Mouse (Mus musculus) thymus, adult 18-20 months (tissue): ENCODE results near the gene Olfr543.
"Not testable (repeated sequence)": the region's sequence is repeated elsewhere in the genome, so short reads cannot be mapped to it uniquely, and the experiment has no call there.

ENCODE experiments used
- DNase-seq, 2 experiments: peaks; one replicate each; pipeline ENCODE4 v3.0.0; 2022; ENCODE audit warnings: mixed read lengths in 2 of 2

Gene Olfr543

DNA sequence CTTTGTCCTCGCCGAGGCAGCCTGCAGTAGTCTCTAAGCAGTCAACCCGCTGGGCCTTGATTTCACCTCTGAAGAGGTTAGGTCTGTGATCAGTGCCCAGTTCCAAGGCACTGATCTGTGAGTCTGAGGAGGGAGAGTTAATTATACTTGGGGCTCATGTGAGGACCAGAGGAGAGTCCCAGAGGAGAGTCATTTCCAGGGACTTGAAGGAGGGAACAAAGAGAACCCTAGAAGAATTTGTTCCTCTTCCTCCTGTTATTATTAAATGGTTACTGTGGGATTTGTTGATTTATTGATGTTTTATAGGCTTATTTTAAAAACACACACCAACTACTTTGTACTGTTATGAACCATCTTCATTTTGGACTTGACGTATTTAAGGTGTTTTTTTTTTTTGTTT is at the start of gene Olfr543:
Olfr543 (minus strand) TSS at position 101 of the 400 bp plus-strand sequence.
- no peak for DNase-seq

- DNase-seq: no peak
Measured at GRCm38 (mm10) chr7:102529052-102529451, 47.6 kb upstream of the Olfr543 start.

GRCm38 (mm10) chr7:102517051-102517335 is 35.5 kb upstream of the Olfr543 start:
- DNase-seq: no peak

GRCm38 (mm10) chr7:102516261-102517050 is 35.0 kb upstream of the Olfr543 start:
- no peak for DNase-seq

- DNase-seq: no peak
Measured at GRCm38 (mm10) chr7:102514144-102514543, 32.7 kb upstream of the Olfr543 start.

DNA sequence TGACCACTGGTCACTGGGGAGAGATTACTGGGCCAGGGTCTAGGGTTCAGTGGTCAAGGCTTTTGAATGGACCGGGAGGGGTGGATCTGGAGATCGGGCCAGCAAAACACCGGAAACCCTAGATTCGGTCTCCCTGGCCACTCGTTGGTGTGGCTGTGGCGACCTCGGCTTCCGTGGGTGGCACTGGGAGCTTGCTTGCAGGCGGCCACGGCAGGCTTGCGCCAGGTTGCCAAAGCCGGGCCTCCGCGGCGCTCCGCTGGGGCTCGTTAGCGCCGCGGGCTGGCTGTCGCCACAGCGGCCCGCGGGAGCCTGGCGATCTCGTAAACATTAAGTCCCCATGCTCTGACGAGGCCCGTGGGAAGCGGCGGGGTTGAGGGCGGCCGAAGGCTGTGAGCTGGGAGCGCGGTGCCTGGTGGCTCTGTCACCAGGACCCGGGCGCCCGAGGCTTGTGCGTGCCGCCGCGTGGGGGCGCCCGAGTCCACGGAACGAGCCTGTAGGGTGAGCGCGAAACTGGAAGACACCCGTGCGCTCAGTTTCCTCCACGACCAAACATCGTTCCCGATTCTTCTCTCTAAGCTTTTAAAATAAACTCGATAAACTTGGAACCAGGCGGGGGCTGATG is 31.4 kb upstream of the Olfr543 start:
- DNase-seq: peak; percentile 51 to 53

GRCm38 (mm10) chr7:102511927-102512326 is 30.4 kb upstream of the Olfr543 start:
- no peak for DNase-seq

- no peak for DNase-seq
Measured at GRCm38 (mm10) chr7:102509726-102510125, 28.2 kb upstream of the Olfr543 start.

DNA sequence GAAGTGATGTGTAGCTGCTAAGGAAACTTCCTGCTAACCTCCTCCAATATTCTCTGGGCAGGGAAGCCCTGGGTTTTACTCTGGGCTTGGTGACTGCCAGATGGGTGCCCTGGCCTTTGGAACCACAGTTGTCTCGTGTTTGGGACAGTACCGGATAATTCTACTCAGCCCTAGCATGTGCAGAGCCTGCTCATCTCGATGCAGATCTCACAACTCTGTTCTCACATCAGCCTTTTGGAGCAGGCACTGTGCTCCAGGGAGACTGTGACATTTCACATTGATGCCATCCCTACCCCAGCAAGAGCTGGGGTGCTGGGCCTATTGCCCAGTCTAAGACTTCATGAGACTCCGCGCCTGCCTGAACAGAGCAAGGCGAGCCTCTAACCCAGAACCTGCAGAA is 27.2 kb upstream of the Olfr543 start:
- no peak for DNase-seq

DNA sequence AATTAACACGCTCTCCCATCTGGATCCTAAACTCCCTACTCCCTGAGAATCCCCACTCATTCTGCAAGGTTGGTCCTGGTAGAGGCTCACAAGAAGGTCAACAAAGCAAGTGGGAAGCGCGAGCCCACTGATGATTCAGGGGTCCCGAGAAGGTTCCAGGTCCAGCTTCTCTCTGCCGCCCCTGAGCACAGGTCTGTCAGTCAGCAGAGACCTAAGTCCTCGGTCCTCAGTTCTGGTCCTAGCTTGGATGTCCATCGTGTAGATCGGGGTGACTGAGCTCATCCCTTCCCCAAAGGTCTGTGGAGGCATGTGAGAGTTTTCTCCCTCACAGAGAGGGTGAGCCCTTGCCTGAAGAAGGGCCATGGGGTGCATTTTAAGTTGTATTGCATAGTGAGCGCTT is 26.6 kb upstream of the Olfr543 start:
- DNase-seq: no peak

DNA sequence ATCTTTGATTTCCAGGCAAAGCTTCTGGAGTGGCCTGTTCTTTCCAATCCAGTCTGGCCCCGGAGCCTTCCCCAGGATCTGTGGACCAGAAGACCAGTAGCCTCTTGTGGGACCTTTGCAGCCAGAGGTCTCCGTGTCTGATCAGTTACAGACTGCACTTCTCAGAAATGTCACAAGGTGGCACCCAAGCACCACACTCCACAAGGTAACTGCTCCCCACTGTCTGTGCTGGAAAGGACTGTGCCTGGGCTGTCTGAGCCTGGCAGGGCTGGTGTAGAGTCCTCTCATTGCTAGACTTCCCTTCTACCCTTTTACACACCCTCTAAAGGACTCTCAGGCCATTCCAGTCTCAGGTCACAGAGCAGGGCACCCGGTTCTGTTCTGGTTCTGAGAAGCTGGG is 25.4 kb upstream of the Olfr543 start:
- peak; percentile 18 to 22 for DNase-seq

DNA sequence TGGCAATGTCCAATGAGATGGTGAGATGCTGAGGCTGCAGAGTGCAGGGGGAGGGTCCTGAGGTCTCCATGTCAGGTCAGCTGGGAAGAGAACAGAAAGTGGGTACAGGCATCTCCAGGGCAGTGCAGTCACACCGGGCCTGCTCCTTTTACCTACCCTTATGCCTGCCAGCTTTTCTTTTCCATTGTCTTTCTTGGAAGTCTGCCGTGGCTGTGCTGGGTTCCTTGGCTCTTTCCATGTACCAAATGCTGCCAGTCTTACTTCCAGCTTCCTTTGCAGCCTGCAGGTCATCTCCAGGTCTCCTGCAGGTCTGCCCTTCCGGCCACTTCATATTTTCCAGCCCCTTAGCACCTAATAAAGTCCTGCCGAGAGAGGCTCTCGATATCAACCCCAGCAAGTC is 20.5 kb upstream of the Olfr543 start:
- DNase-seq: no peak

DNA sequence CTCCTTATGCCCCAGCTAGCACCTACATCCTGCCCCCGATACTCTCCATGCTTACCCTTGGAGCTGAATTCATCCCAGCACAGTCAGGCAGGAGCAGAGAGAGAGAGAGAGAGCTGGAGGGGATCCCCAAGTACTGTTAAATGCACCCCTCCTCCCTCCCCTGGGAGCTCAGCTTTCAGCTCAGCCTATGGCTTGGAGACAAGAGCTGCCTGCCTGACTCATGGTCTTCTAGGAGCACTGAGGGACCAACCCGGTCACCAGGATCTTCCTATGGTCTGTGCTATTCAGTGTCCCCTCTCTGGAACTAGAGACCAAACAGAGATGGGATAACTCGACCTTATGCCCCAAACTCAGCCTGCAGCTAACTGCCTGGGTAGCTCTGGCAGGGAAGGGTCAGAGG is 18.0 kb upstream of the Olfr543 start, which contains the start of gene Olfr545:
Olfr545 (minus strand) TSS at position 101 of the 400 bp plus-strand sequence.
- DNase-seq: no peak

DNA sequence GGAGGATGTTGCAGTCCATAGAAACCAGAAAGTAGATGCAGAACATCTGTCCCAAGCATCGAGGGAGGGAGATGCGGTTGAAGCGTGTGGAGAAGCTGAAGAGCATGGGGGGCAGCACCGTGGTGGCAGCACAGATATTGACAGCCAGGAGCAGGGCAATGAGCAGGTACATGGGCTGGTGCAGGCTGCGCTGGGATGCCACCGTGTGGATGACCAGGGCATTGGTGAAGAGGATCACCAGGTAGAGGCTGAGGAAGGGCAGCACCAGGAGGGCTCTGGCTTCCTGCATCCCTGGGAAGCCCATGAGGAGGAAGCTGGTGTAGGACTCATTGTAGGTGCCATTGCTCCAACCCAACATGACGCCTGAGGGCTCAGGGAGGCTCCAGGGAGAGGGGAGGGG is 12.9 kb upstream of the Olfr543 start:
- DNase-seq: not testable (repeated sequence)

DNA sequence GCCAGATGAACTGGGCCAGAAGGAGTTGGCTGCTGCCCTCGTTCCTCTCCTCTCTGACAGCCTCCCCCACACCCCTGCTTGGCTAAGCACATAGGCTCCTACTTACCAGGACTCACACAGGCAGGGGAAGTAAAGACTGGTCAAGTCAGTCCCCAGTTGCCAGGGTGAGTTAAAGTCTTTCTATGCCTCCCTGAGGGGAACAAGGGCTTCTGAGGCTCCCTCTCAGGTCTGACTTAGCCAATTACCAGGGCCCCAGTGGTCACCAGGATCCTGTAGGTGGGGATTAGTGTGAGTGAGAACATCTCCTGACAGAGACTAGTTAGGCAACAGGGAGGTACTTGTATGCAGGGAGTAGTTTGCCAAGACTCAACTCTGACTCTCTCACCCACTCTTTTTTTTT is 6.7 kb upstream of the Olfr543 start, which contains the start of gene Olfr544:
Olfr544 (minus strand) TSS at position 153 of the 400 bp plus-strand sequence.
- no peak for DNase-seq

GRCm38 (mm10) chr7:102486105-102486504 is 4.6 kb upstream of the Olfr543 start:
- no peak for DNase-seq

- not testable (repeated sequence) for DNase-seq
Measured at GRCm38 (mm10) chr7:102484766-102485165, 3.3 kb upstream of the Olfr543 start.

- DNase-seq: no peak
Measured at GRCm38 (mm10) chr7:102483665-102484064, 2.2 kb upstream of the Olfr543 start.

DNA sequence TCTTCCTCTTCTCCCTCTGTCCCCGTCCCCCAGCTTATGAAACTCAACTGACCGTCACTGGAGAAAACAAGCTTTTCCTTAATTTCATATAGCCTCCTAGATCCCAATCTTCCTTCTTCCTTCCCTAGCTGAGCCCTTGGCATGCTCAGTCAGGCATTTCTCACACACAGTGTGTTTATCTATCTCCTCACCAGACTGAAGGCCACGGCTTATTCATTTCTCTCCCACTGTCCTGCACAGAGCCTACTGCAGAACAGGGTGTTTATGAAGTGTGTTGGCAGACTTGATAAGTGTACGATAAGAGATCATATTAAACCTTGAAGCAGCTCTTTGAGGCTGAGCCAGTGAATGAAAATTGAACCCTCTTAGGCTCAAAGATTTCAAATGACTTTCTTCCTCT is 658 bp downstream of the Olfr543 start:
- no peak for DNase-seq

DNA sequence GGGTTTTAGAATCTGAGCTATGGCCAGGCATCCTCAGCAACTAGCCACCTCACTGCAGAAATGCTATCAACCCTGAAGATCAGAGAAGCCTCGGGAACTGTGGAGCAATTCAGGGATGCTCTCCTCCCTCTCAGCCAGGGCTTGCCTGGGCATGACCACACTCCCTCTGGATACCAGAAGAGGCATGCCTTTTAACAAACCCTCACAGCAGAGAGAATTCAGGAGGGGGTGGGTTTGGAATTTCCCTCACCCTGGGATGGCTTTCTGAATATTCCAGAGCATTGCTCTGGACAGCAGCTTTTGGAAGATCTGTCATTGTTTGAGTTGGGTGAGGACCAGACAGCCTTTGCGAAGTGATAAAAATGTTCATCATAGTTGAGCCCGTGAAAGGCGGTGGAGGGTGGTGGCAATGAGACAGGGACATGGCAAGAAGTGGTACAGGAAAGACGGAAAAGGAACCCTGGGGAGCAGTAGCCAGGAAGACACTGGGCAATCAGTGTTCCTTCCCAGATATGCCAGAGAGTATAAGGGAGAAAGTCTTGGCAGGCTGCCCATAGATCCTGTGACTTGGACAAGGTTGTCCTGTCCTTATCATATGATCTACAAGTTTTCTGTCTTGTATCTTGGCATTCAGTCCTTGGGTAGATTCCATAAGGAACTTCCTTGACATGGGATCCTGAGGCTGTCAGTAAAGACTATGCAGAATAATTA is 2.0 kb downstream of the Olfr543 start:
- DNase-seq: no peak

GRCm38 (mm10) chr7:102478926-102479325 is 2.6 kb downstream of the Olfr543 start:
- DNase-seq: no peak

GRCm38 (mm10) chr7:102478425-102478824 is 3.1 kb downstream of the Olfr543 start:
- DNase-seq: no peak

GRCm38 (mm10) chr7:102477377-102477776 is 4.1 kb downstream of the Olfr543 start:
- DNase-seq: no peak

- DNase-seq: no peak
Measured at GRCm38 (mm10) chr7:102476601-102477000, 4.9 kb downstream of the Olfr543 start.
